Mouse (Mus musculus): Measurements from ENCODE around the gene Fcgrt. TPM values are rescaled to one million over a fixed set of nuclear protein-coding genes. Genes with fewer than 3 reads are reported as not detected.
A peak's percentile ranks its signal among the peaks of the same experiment; 100 is the strongest.

The Fcgrt gene
- total and polyA plus RNA-seq, 2 experiments from 2014 or later = 51.6 to 59.5 TPM

GRCm38 (mm10) chr7:45129776-45130512 is 26.3 kb upstream of the Fcgrt start:
- DNase-seq (ENCODE audit: low spot score) (no peak), ATAC-seq (ENCODE audit: insufficient read depth, low read depth) (no peak)
- Histone ChIP-seq H3K4me2 (ENCODE audit: low read depth, low read length) (peak overlapping the region; percentile 63), H3K9ac (replicated peaks; ENCODE audit: low read depth, low read length) (0 out of 2 replicates have a peak overlapping the region, but pooled peaks have one; percentile 52), H3K36me3 (replicated peaks; ENCODE audit: control insufficient read depth, insufficient read depth, low read length) (peaks cover 23% of the 10 kb centered on the region), H3K4me1 (ENCODE audit: control insufficient read depth, insufficient read depth) (peaks cover 23% of the 10 kb centered on the region), H3K27ac (ENCODE audit: low read depth) (peak overlapping the region; percentile 81; the same call in 1 of the 2 replicates), H3K9me3 (replicated peaks; ENCODE audit: control insufficient read depth, low read length) (no peaks in the 10 kb centered on the region), H3K27me3 (ENCODE audit: control insufficient read depth, insufficient read depth, low read length) (no peaks in the 10 kb centered on the region), H3K4me3 (ENCODE audit: low read depth, low read length) (peak overlapping the region; percentile 45; the same call in 1 of the 2 replicates)
- 65% methylated on average over 15 of the region's 15 CpGs for WGBS
- no peak for TF ChIP-seq CTCF (IDR thresholded peaks at IDR 0.05; ENCODE audit: low read depth)
- no peak for TF ChIP-seq EP300 (IDR thresholded peaks at IDR 0.05; ENCODE audit: low read depth)

- H3K9ac ChIP-seq (replicated peaks; ENCODE audit: low read depth, low read length) = peak overlapping the region; percentile 52
- H3K4me3 ChIP-seq (ENCODE audit: low read depth, low read length) = peak overlapping the region; percentile 45
- TF ChIP-seq EP300 (IDR thresholded peaks at IDR 0.05; ENCODE audit: low read depth) (no peak), CTCF (IDR thresholded peaks at IDR 0.05; ENCODE audit: low read depth) (no peak)
- H3K9me3 ChIP-seq (replicated peaks; ENCODE audit: control insufficient read depth, low read length) = no peaks in the 10 kb centered on the region
- no peaks in the 10 kb centered on the region for H3K27me3 ChIP-seq (ENCODE audit: control insufficient read depth, insufficient read depth, low read length)
- ATAC-seq (ENCODE audit: insufficient read depth, low read depth) (peak; percentile 0; the same call in 1 of the 2 replicates), DNase-seq (ENCODE audit: low spot score) (peak; percentile 57)
- H3K27ac ChIP-seq (ENCODE audit: low read depth) = peak overlapping the region; percentile 81
- peaks cover 23% of the 10 kb centered on the region for H3K4me1 ChIP-seq (ENCODE audit: control insufficient read depth, insufficient read depth)
- peaks cover 23% of the 10 kb centered on the region for H3K36me3 ChIP-seq (replicated peaks; ENCODE audit: control insufficient read depth, insufficient read depth, low read length)
- peak overlapping the region; percentile 63 for H3K4me2 ChIP-seq (ENCODE audit: low read depth, low read length)
- WGBS = 6% methylated on average over 17 of the region's 17 CpGs
Measured at GRCm38 (mm10) chr7:45129318-45129717, 25.7 kb upstream of the Fcgrt start.

GRCm38 (mm10) chr7:45128624-45129246 is 25.1 kb upstream of the Fcgrt start, which contains the start of gene Rpl13a:
Rpl13a (minus strand) TSS chr7:45128761.
- Histone ChIP-seq H3K4me1 (ENCODE audit: control insufficient read depth, insufficient read depth) (peaks cover 23% of the 10 kb centered on the region), H3K4me3 (ENCODE audit: low read depth, low read length) (peak within 1 kb of the TSS; percentile 75), H3K27ac (ENCODE audit: low read depth) (peak within 1 kb of the TSS; percentile 84), H3K27me3 (ENCODE audit: control insufficient read depth, insufficient read depth, low read length) (no peaks in the 10 kb centered on the region), H3K9me3 (replicated peaks; ENCODE audit: control insufficient read depth, low read length) (no peaks in the 10 kb centered on the region), H3K4me2 (ENCODE audit: low read depth, low read length) (peak within 1 kb of the TSS; percentile 87), H3K36me3 (replicated peaks; ENCODE audit: control insufficient read depth, insufficient read depth, low read length) (peaks cover 23% of the 10 kb centered on the region), H3K9ac (replicated peaks; ENCODE audit: low read depth, low read length) (peak within 1 kb of the TSS; percentile 90)
- WGBS = under 1% methylated on average over 48 of the region's 48 CpGs
- ATAC-seq (ENCODE audit: insufficient read depth, low read depth) (peak; percentile 90), DNase-seq (ENCODE audit: low spot score) (peak; percentile 98)
- TF ChIP-seq EP300 (IDR thresholded peaks at IDR 0.05; ENCODE audit: low read depth) (peak; percentile 77; the same call in 1 of the 2 replicates), CTCF (IDR thresholded peaks at IDR 0.05; ENCODE audit: low read depth) (peak; percentile 83)

GRCm38 (mm10) chr7:45127700-45128224 is 24.1 kb upstream of the Fcgrt start:
- peak overlapping the region; percentile 84 for H3K27ac ChIP-seq (ENCODE audit: low read depth)
- peaks cover 32% of the 10 kb centered on the region for H3K4me1 ChIP-seq (ENCODE audit: control insufficient read depth, insufficient read depth)
- 1% methylated on average over 6 of the region's 6 CpGs for WGBS
- DNase-seq (ENCODE audit: low spot score) = no peak
- H3K4me2 ChIP-seq (ENCODE audit: low read depth, low read length) = peak overlapping the region; percentile 87
- no peak for ATAC-seq (ENCODE audit: insufficient read depth, low read depth)
- H3K9ac ChIP-seq (replicated peaks; ENCODE audit: low read depth, low read length) = peak overlapping the region; percentile 90
- no peak for TF ChIP-seq EP300 (IDR thresholded peaks at IDR 0.05; ENCODE audit: low read depth)
- no peak for TF ChIP-seq CTCF (IDR thresholded peaks at IDR 0.05; ENCODE audit: low read depth)
- H3K9me3 ChIP-seq (replicated peaks; ENCODE audit: control insufficient read depth, low read length) = no peaks in the 10 kb centered on the region
- no peaks in the 10 kb centered on the region for H3K27me3 ChIP-seq (ENCODE audit: control insufficient read depth, insufficient read depth, low read length)
- H3K36me3 ChIP-seq (replicated peaks; ENCODE audit: control insufficient read depth, insufficient read depth, low read length) = peaks cover 25% of the 10 kb centered on the region
- peak overlapping the region; percentile 75 for H3K4me3 ChIP-seq (ENCODE audit: low read depth, low read length)

- H3K9ac ChIP-seq (replicated peaks; ENCODE audit: low read depth, low read length) = peak overlapping the region; percentile 90; the same call in 1 of the 2 replicates
- peaks cover 32% of the 10 kb centered on the region for H3K36me3 ChIP-seq (replicated peaks; ENCODE audit: control insufficient read depth, insufficient read depth, low read length)
- ATAC-seq (ENCODE audit: insufficient read depth, low read depth) = no peak
- no peak for DNase-seq (ENCODE audit: low spot score)
- no peak for TF ChIP-seq EP300 (IDR thresholded peaks at IDR 0.05; ENCODE audit: low read depth)
- no peak for TF ChIP-seq CTCF (IDR thresholded peaks at IDR 0.05; ENCODE audit: low read depth)
- no peaks in the 10 kb centered on the region for H3K9me3 ChIP-seq (replicated peaks; ENCODE audit: control insufficient read depth, low read length)
- peak overlapping the region; percentile 87 for H3K4me2 ChIP-seq (ENCODE audit: low read depth, low read length)
- WGBS = 23% methylated on average over 21 of the region's 21 CpGs
- H3K27ac ChIP-seq (ENCODE audit: low read depth) = peak overlapping the region; percentile 84
- peaks cover 32% of the 10 kb centered on the region for H3K4me1 ChIP-seq (ENCODE audit: control insufficient read depth, insufficient read depth)
- H3K27me3 ChIP-seq (ENCODE audit: control insufficient read depth, insufficient read depth, low read length) = no peaks in the 10 kb centered on the region
- H3K4me3 ChIP-seq (ENCODE audit: low read depth, low read length) = peak overlapping the region; percentile 75
Measured at GRCm38 (mm10) chr7:45126844-45127699, 23.4 kb upstream of the Fcgrt start.
